Mouse (Mus musculus) lung, postnatal 0 days (tissue): ENCODE data around the gene Tubb4b. TPM values are rescaled to one million over a fixed set of nuclear protein-coding genes. Genes with fewer than 3 reads are reported as not detected.

ENCODE experiments used
- ATAC-seq: fragments of 200-750 bp; cut with Nextera tagmentation; 2 replicates; pipeline ENCODE4 v1.8.0; 2017; ENCODE audit warnings: moderate library complexity
- DNase-seq: peaks from one replicate; pipeline ENCODE4 v3.0.0-alpha.2; 2016; ENCODE audit warnings: low spot score
- H3K27ac ChIP-seq: fragments of 300-500 bp; sonication (generic); 2 replicates; pipeline ENCODE4 v1.5.1; 2014; ENCODE audit warnings: antibody characterized with exemption, mild to moderate bottlenecking, low read length, mixed read lengths
- H3K27me3 ChIP-seq: fragments of 300-500 bp; sonication (generic); replicated peaks from 2 replicates; pipeline ENCODE4 v1.6.1; 2014; ENCODE audit warnings: low read length, mixed read lengths; ENCODE audit not compliant: insufficient read depth
- H3K36me3 ChIP-seq: fragments of 300-500 bp; sonication (generic); 2 replicates; pipeline ENCODE4 v1.6.1; 2014; ENCODE audit warnings: low read length, mixed read lengths; ENCODE audit not compliant: insufficient read depth
- H3K4me1 ChIP-seq: fragments of 300-500 bp; sonication (generic); 2 replicates; pipeline ENCODE4 v1.6.1; 2014; ENCODE audit warnings: antibody characterized with exemption, low read depth, low read length, mixed read lengths; ENCODE audit not compliant: insufficient read depth
- H3K4me2 ChIP-seq: fragments of 300-500 bp; sonication (generic); replicated peaks from 2 replicates; pipeline ENCODE4 v1.6.1; 2014; ENCODE audit warnings: low read depth, mild to moderate bottlenecking, low read length, moderate library complexity, mixed read lengths
- H3K4me3 ChIP-seq: fragments of 300-500 bp; sonication (generic); 2 replicates; pipeline ENCODE4 v1.5.1; 2014; ENCODE audit warnings: low read depth, low read length
- H3K9ac ChIP-seq: fragments of 300-500 bp; sonication (generic); replicated peaks from 2 replicates; pipeline ENCODE4 v1.6.1; 2014; ENCODE audit warnings: low read depth, mild to moderate bottlenecking
- H3K9me3 ChIP-seq: fragments of 300-500 bp; sonication (generic); 2 replicates; pipeline ENCODE4 v1.6.1; 2016; ENCODE audit warnings: low read length, mixed read lengths
- CTCF ChIP-seq: IDR thresholded peaks from 2 replicates; pipeline ENCODE4 v1.5.1; 2016; ENCODE audit warnings: antibody characterized with exemption, mild to moderate bottlenecking
- EP300 ChIP-seq: IDR thresholded peaks from 2 replicates; pipeline ENCODE4 v1.6.1; 2016; ENCODE audit warnings: antibody characterized with exemption, mild to moderate bottlenecking, control low read depth
- WGBS: fragments of 180-500 bp; shearing (Covaris S2); extraction: QIAGEN DNeasy Blood & Tissue Kit; methylation state at CpG from one replicate; pipeline ENCODE4 v1.1.7; 2014; 5-methylcytosine and 5-hydroxymethylcytosine counted together
- polyA plus RNA-seq: library from polyadenylated mRNA; unstranded; fragments of >200 nt; fragmentation: Nextera tagmentation; extraction: Ambion mirVana; gene quantifications from 2 replicates; pipeline ENCODE4 v1.2.1, GENCODE M21; 2015

Tubb4b gene
- polyA plus RNA-seq, 1 experiment from 2014 or later, result 344 TPM

DNA sequence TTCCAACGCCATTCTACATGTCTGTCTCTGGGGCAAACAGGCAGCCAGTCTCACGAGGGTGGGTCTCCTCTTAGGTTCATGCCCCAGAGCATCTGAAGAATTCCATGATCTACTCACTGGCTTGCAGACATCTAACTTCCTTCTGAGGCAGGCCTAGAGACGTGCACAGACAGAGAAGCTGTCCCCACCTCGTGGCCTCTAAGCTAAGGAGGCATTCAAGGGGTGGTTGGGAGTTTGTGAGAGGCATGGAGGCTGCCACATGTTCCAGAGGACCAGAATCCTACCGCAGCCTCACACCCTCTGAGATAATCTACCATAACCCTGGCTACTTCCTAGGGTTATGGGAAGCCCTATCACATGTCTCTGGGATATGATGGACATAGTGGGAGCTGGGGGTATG, 30.5 kb downstream of the Tubb4b start:
- no peak overlapping the region for H3K9ac ChIP-seq

DNA sequence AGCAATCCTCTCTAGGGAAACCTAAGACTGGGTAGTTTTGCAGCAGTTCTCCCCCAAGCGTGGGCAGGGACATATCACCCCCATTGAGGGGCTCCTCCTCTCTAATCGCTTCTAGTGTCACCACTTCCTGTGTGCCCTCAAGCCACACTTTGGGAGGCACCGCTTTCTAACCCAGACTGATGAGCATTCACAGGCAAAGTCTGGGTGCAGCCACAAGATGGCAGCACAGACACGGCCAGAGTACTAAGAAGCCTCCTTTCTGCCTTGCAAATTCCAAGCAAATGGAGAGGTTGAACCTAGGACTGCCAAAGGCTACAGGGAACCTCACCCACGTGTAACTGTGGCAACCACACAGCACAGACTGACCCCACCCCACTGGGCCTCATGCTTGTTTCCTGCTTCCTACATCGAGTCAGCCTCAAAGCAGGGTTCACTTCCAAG, 31.2 kb downstream of the Tubb4b start:
- no peaks in the 10 kb centered on the region for H3K36me3 ChIP-seq
- peak; percentile 79 for ATAC-seq
- H3K4me3 ChIP-seq, result no peak overlapping the region
- H3K4me2 ChIP-seq, result 0 out of 2 replicates have a peak overlapping the region, but pooled peaks have one; percentile 15
- H3K27ac ChIP-seq, result peak overlapping the region; percentile 54; the same call in 1 of the 2 replicates
- peaks cover 18% of the 10 kb centered on the region for H3K4me1 ChIP-seq
- 0% methylated on average over 6 of the region's 6 CpGs for WGBS
- H3K9ac ChIP-seq, result no peak overlapping the region
- H3K27me3 ChIP-seq, result no peaks in the 10 kb centered on the region
- no peaks in the 10 kb centered on the region for H3K9me3 ChIP-seq
- peak; percentile 96 for DNase-seq
- TF ChIP-seq EP300 (peak; percentile 22; the same call in 1 of the 2 replicates), CTCF (peak; percentile 99)

More for the DNA sequence above, 30.5 kb downstream of the Tubb4b start:
- ATAC-seq (no peak), DNase-seq (no peak)
- H3K4me1 ChIP-seq, result peaks cover 18% of the 10 kb centered on the region
- H3K27ac ChIP-seq, result peak overlapping the region; percentile 54
- H3K36me3 ChIP-seq, result peaks cover 4% of the 10 kb centered on the region; the same call in 1 of the 2 replicates
- WGBS, result 69% methylated on average over 5 of the region's 5 CpGs
- no peak overlapping the region for H3K4me3 ChIP-seq
- H3K9me3 ChIP-seq, result no peaks in the 10 kb centered on the region
- TF ChIP-seq CTCF (no peak), EP300 (no peak)
- no peaks in the 10 kb centered on the region for H3K27me3 ChIP-seq
- 0 out of 2 replicates have a peak overlapping the region, but pooled peaks have one; percentile 62 for H3K4me2 ChIP-seq

DNA sequence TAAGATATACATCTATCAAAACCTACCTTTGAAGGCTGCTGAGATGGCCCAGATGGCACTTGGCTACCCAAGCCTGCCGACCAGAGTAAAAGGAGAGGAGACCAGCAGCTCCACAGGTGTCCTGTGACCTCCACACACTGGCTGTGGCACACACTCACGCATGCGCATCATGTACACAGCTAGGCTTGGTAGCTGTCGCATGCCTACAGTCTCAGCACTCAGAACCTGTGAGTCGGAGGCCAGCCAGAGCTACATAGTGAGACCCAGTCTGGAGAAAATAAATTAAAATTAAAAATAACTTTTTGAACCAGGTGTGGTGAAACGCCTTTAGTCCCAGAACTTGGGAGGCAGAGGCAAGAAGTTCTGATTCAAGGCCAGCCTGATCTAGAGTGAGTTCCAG, 36.7 kb downstream of the Tubb4b start:
- 0 out of 2 replicates have a peak, but pooled peaks cover 4% of the 10 kb centered on the region for H3K27me3 ChIP-seq
- no peaks in the 10 kb centered on the region for H3K4me1 ChIP-seq
- H3K4me3 ChIP-seq, result no peak overlapping the region
- ATAC-seq (no peak), DNase-seq (no peak)
- H3K36me3 ChIP-seq, result no peaks in the 10 kb centered on the region
- no peak overlapping the region for H3K27ac ChIP-seq
- no peak overlapping the region for H3K4me2 ChIP-seq
- H3K9me3 ChIP-seq, result no peaks in the 10 kb centered on the region
- TF ChIP-seq CTCF (no peak), EP300 (no peak)
- no peak overlapping the region for H3K9ac ChIP-seq
- 85% methylated on average over 6 of the region's 6 CpGs for whole genome bisulfite sequencing

DNA sequence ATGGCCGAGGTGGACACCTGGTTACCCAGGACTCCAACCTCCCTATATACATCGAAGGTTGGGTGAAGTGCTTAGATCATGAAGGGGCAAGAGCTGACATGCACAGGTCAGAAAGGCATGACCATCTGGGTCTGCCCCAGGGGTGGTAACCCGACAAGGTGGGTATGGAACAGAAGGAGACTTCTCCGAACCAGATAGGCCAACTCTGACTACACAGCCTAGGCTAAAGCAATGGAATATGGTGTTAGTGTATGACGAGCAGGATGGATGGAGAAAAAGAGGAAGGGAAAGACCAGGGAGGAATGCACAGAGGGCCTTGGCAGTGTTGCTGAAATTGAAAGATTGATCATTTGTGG, 37.9 kb downstream of the Tubb4b start:
- H3K27ac ChIP-seq, result no peak overlapping the region
- no peak overlapping the region for H3K9ac ChIP-seq
- H3K27me3 ChIP-seq, result 0 out of 2 replicates have a peak, but pooled peaks cover 4% of the 10 kb centered on the region
- no peak for DNase-seq
- peak overlapping the region; percentile 31; the same call in 1 of the 2 replicates for H3K4me3 ChIP-seq
- no peaks in the 10 kb centered on the region for H3K4me1 ChIP-seq
- WGBS, result 40% methylated on average over 5 of the region's 5 CpGs
- H3K36me3 ChIP-seq, result no peaks in the 10 kb centered on the region
- no peaks in the 10 kb centered on the region for H3K9me3 ChIP-seq
- no peak for TF ChIP-seq EP300
- TF ChIP-seq CTCF, result no peak
- no peak for ATAC-seq
- peak overlapping the region; percentile 90 for H3K4me2 ChIP-seq

DNA sequence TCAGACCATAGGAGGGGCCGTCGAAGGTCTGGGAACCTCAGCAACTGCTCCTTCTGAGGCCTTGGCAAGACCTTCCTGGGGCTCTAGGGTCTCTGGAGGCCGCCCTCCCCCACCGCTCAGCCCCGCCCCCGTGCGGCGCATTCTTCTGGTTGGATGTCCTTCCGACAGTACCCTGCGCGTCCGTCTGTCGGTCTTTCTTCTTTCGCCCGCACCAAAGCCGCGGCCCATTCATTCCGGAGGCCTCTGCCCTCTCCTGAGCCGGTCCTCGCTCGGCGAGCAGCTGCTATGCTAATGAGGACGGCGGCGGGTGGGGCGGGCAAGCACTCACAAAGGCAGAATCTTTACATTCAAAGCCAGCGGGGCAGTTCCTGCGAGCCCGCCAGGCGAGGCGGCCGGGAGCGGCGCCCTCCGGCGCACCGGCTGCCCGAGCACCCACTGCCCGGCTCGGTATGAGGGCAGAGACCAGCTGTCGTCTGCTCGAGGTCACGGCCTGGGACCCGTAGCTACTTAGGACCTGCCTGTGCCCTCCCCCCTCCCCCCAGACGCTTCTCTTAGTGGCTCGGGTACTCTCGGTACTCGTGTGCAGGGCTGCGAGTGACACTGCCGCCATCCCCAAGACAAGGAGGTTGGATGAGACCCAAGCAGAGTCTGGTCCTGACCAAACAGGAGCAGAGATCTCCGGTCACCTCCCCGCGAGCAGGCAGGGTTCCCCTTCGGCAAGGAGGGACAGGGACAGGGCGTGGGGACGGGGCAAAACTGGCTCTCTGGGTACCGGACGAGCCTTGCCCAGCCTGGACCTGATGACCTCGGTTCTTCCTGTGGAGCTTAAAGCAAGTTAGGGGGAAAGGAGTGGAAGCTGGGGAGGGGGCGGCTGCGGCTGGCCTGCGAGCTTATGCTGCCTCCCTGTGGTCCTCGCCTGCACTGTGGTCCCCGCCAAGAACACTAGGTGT, 38.6 kb downstream of the Tubb4b start:
- DNase-seq (peak; percentile 74), ATAC-seq (peak; percentile 61)
- Histone ChIP-seq H3K4me1 (no peaks in the 10 kb centered on the region), H3K36me3 (no peaks in the 10 kb centered on the region), H3K9ac (peak overlapping the region; percentile 35), H3K27ac (peak overlapping the region; percentile 58), H3K4me2 (peak overlapping the region; percentile 90), H3K4me3 (peak overlapping the region; percentile 31), H3K9me3 (no peaks in the 10 kb centered on the region), H3K27me3 (0 out of 2 replicates have a peak, but pooled peaks cover 10% of the 10 kb centered on the region)
- WGBS, result 1% methylated on average over 61 of the region's 64 CpGs
- TF ChIP-seq CTCF (peak; percentile 67), EP300 (no peak)

DNA sequence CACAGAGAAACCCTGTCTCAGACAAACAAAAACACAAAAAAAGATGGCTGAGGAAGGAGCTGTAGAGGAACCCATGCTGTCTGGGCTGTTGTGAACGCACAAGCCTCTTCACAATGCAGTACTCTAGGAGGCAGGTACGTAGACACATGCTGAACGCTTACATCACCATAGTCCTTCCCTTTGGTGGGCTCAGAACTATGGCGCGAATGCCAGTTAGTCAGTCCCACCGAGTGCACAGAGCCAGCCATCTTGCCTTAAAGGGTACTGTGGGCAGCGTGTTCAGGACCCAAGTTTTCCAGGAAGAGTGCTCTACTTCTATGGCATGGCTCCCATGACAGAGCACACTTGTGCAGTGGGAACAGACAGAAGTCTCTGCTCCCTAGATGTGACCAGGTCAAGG, 40.0 kb downstream of the Tubb4b start:
- Histone ChIP-seq H3K36me3 (no peaks in the 10 kb centered on the region), H3K9ac (no peak overlapping the region), H3K27ac (no peak overlapping the region), H3K4me3 (no peak overlapping the region), H3K27me3 (0 out of 2 replicates have a peak, but pooled peaks cover 15% of the 10 kb centered on the region), H3K9me3 (no peaks in the 10 kb centered on the region), H3K4me1 (no peaks in the 10 kb centered on the region), H3K4me2 (no peak overlapping the region)
- no peak for TF ChIP-seq EP300
- TF ChIP-seq CTCF, result no peak
- 96% methylated on average over 7 of the region's 7 CpGs for WGBS
- ATAC-seq (no peak), DNase-seq (no peak)
